Mouse (Mus musculus): Measurements from ENCODE around the gene Nnmt. TPM values are rescaled to one million over a fixed set of nuclear protein-coding genes. Genes with fewer than 3 reads are reported as not detected.

The Nnmt gene
- polyA plus RNA-seq, 1 experiment from 2014 or later = 0.41 TPM

GRCm38 (mm10) chr9:48645648-48646126 is 40.7 kb upstream of the Nnmt start:
- no peak for ATAC-seq
- H3K27me3 ChIP-seq (ENCODE audit: insufficient read depth, low read length) = no peaks in the 10 kb centered on the region
- TF ChIP-seq EP300 (IDR thresholded peaks at IDR 0.05; ENCODE audit: low read depth) = no peak
- no peak for TF ChIP-seq CTCF (IDR thresholded peaks at IDR 0.05; ENCODE audit: low read depth)
- peak; percentile 13 for DNase-seq
- H3K36me3 ChIP-seq (replicated peaks; ENCODE audit: insufficient read depth, low read length) = no peaks in the 10 kb centered on the region
- H3K4me1 ChIP-seq (ENCODE audit: insufficient read depth) = peaks cover 22% of the 10 kb centered on the region
- H3K9ac ChIP-seq (replicated peaks) = no peak overlapping the region
- H3K4me2 ChIP-seq (ENCODE audit: low read depth, low read length) = no peak overlapping the region
- WGBS (ENCODE audit: insufficient replicate concordance) = 45% methylated on average over 4 of the region's 4 CpGs
- H3K4me3 ChIP-seq (ENCODE audit: low read depth, low read length) = no peak overlapping the region
- H3K9me3 ChIP-seq (ENCODE audit: low read length) = peaks cover 10% of the 10 kb centered on the region
- H3K27ac ChIP-seq (ENCODE audit: low read depth) = no peak overlapping the region

- ATAC-seq (no peak), DNase-seq (peak; percentile 26)
- Histone ChIP-seq H3K36me3 (replicated peaks; ENCODE audit: insufficient read depth, low read length) (no peaks in the 10 kb centered on the region), H3K4me1 (ENCODE audit: insufficient read depth) (peaks cover 22% of the 10 kb centered on the region), H3K27me3 (ENCODE audit: insufficient read depth, low read length) (no peaks in the 10 kb centered on the region), H3K9me3 (ENCODE audit: low read length) (peaks cover 10% of the 10 kb centered on the region), H3K4me2 (ENCODE audit: low read depth, low read length) (no peak overlapping the region), H3K9ac (replicated peaks) (no peak overlapping the region), H3K27ac (ENCODE audit: low read depth) (no peak overlapping the region), H3K4me3 (ENCODE audit: low read depth, low read length) (no peak overlapping the region)
- WGBS (ENCODE audit: insufficient replicate concordance) = 44% methylated on average over 13 of the region's 13 CpGs
- TF ChIP-seq CTCF (IDR thresholded peaks at IDR 0.05; ENCODE audit: low read depth) (peak; percentile 74), EP300 (IDR thresholded peaks at IDR 0.05; ENCODE audit: low read depth) (no peak)
Measured at GRCm38 (mm10) chr9:48644926-48645647, 40.1 kb upstream of the Nnmt start.

GRCm38 (mm10) chr9:48644376-48644775 is 39.4 kb upstream of the Nnmt start:
- no peak overlapping the region for H3K4me3 ChIP-seq (ENCODE audit: low read depth, low read length)
- no peak overlapping the region for H3K9ac ChIP-seq (replicated peaks)
- H3K27me3 ChIP-seq (ENCODE audit: insufficient read depth, low read length) = no peaks in the 10 kb centered on the region
- WGBS (ENCODE audit: insufficient replicate concordance) = 74% methylated on average over 3 of the region's 3 CpGs
- no peaks in the 10 kb centered on the region for H3K36me3 ChIP-seq (replicated peaks; ENCODE audit: insufficient read depth, low read length)
- H3K4me2 ChIP-seq (ENCODE audit: low read depth, low read length) = no peak overlapping the region
- H3K27ac ChIP-seq (ENCODE audit: low read depth) = no peak overlapping the region
- H3K9me3 ChIP-seq (ENCODE audit: low read length) = peaks cover 10% of the 10 kb centered on the region
- DNase-seq (peak; percentile 10), ATAC-seq (no peak)
- TF ChIP-seq EP300 (IDR thresholded peaks at IDR 0.05; ENCODE audit: low read depth) (no peak), CTCF (IDR thresholded peaks at IDR 0.05; ENCODE audit: low read depth) (peak; percentile 13; the same call in 1 of the 2 replicates)
- H3K4me1 ChIP-seq (ENCODE audit: insufficient read depth) = peaks cover 18% of the 10 kb centered on the region

GRCm38 (mm10) chr9:48641636-48642035 is 36.7 kb upstream of the Nnmt start:
- DNase-seq = peak; percentile 8
- no peaks in the 10 kb centered on the region for H3K27me3 ChIP-seq (ENCODE audit: insufficient read depth, low read length)
- WGBS (ENCODE audit: insufficient replicate concordance) = 79% methylated on average over 8 of the region's 8 CpGs

GRCm38 (mm10) chr9:48640881-48641280 is 35.9 kb upstream of the Nnmt start:
- Histone ChIP-seq H3K27me3 (ENCODE audit: insufficient read depth, low read length) (no peaks in the 10 kb centered on the region), H3K36me3 (replicated peaks; ENCODE audit: insufficient read depth, low read length) (no peaks in the 10 kb centered on the region), H3K9ac (replicated peaks) (no peak overlapping the region), H3K9me3 (ENCODE audit: low read length) (peaks cover 10% of the 10 kb centered on the region), H3K4me3 (ENCODE audit: low read depth, low read length) (no peak overlapping the region), H3K4me2 (ENCODE audit: low read depth, low read length) (no peak overlapping the region), H3K27ac (ENCODE audit: low read depth) (no peak overlapping the region), H3K4me1 (ENCODE audit: insufficient read depth) (no peaks in the 10 kb centered on the region)
- ATAC-seq (no peak), DNase-seq (peak; percentile 8)
- WGBS (ENCODE audit: insufficient replicate concordance) = 86% methylated on average over 8 of the region's 8 CpGs
- TF ChIP-seq CTCF (IDR thresholded peaks at IDR 0.05; ENCODE audit: low read depth) = no peak
- TF ChIP-seq EP300 (IDR thresholded peaks at IDR 0.05; ENCODE audit: low read depth) = no peak

More at GRCm38 (mm10) chr9:48641636-48642035, 36.7 kb upstream of the Nnmt start:
- H3K9ac ChIP-seq (replicated peaks) = no peak overlapping the region
- H3K36me3 ChIP-seq (replicated peaks; ENCODE audit: insufficient read depth, low read length) = no peaks in the 10 kb centered on the region
- no peak overlapping the region for H3K4me2 ChIP-seq (ENCODE audit: low read depth, low read length)
- TF ChIP-seq CTCF (IDR thresholded peaks at IDR 0.05; ENCODE audit: low read depth) (no peak), EP300 (IDR thresholded peaks at IDR 0.05; ENCODE audit: low read depth) (no peak)
- no peak overlapping the region for H3K27ac ChIP-seq (ENCODE audit: low read depth)
- H3K4me3 ChIP-seq (ENCODE audit: low read depth, low read length) = no peak overlapping the region
- no peaks in the 10 kb centered on the region for H3K4me1 ChIP-seq (ENCODE audit: insufficient read depth)
- no peak for ATAC-seq
- peaks cover 10% of the 10 kb centered on the region for H3K9me3 ChIP-seq (ENCODE audit: low read length)

- 64% methylated on average over 15 of the region's 15 CpGs for WGBS (ENCODE audit: insufficient replicate concordance)
- Histone ChIP-seq H3K4me1 (ENCODE audit: insufficient read depth) (no peaks in the 10 kb centered on the region), H3K4me3 (ENCODE audit: low read depth, low read length) (no peak overlapping the region), H3K27me3 (ENCODE audit: insufficient read depth, low read length) (no peaks in the 10 kb centered on the region), H3K9ac (replicated peaks) (no peak overlapping the region), H3K9me3 (ENCODE audit: low read length) (no peaks in the 10 kb centered on the region), H3K36me3 (replicated peaks; ENCODE audit: insufficient read depth, low read length) (no peaks in the 10 kb centered on the region), H3K27ac (ENCODE audit: low read depth) (no peak overlapping the region), H3K4me2 (ENCODE audit: low read depth, low read length) (no peak overlapping the region)
- no peak for TF ChIP-seq CTCF (IDR thresholded peaks at IDR 0.05; ENCODE audit: low read depth)
- no peak for TF ChIP-seq EP300 (IDR thresholded peaks at IDR 0.05; ENCODE audit: low read depth)
- ATAC-seq (no peak), DNase-seq (peak; percentile 5)
Measured at GRCm38 (mm10) chr9:48638176-48638803, 33.3 kb upstream of the Nnmt start.

Measured in liver, postnatal 0 days (tissue).